Mouse (Mus musculus): ENCODE data around the gene Kcnh8. TPM values are rescaled to one million over a fixed set of nuclear protein-coding genes. Genes with fewer than 3 reads are reported as not detected.

The Kcnh8 gene
- under 1 TPM; 0.26 to 0.29 TPM for total RNA-seq (2021)
- long read RNA-seq, experiment 1, result 0 reads
- long read RNA-seq, experiment 2, full-length matches to known transcripts, result 1 of 1 reads
- long read RNA-seq, experiment 2, partial matches to known transcripts, result 0 of 1 reads
- long read RNA-seq, experiment 2, other reads (novel, unspliced or antisense), result 0 of 1 reads

- peak in 1 of 2 experiments; percentile 7 for DNase-seq (ENCODE audit: low spot score in 2 of 2)
Measured at GRCm38 (mm10) chr17:52602093-52602780, at the start of gene Kcnh8. Kcnh8 (plus strand) TSS chr17:52602709.

DNA sequence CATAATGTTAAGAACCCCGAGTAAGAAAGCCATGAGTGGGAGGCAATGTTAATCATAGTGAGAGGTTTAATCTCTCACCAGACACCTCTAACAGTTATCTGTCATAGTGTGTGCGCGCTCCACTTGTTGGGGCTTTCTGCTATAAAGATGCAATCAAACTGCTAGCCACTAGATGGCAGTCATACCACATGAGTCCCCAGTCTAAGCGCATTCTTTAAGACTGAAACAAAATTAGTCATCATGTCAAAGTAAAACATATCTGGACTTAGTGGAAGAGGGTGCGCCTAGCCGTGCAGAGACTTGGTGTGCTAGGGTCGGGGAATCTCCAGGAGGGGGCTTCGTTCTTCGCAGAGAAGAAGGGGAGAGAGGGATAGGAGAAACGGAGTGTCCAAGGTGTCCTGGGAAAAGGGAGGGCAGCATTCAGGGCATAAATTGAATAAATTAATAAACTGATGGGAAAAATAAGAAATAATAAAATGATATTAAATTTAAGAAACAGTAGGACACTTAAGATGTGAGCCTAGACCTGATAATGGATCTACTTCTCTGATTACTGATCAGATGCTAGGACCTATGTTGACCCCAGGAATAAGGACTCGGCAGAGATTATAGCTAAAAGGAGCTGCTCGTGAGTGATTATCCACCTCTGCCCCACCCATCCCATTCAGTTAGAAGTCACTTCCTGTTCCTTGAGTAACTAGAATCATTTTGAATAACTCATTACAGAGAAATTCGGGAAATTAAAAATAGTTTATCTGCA, 42.4 kb upstream of the Kcnh8 start:
- peak in 1 of 2 experiments; percentile 26 for DNase-seq (ENCODE audit: low spot score in 2 of 2)

DNA sequence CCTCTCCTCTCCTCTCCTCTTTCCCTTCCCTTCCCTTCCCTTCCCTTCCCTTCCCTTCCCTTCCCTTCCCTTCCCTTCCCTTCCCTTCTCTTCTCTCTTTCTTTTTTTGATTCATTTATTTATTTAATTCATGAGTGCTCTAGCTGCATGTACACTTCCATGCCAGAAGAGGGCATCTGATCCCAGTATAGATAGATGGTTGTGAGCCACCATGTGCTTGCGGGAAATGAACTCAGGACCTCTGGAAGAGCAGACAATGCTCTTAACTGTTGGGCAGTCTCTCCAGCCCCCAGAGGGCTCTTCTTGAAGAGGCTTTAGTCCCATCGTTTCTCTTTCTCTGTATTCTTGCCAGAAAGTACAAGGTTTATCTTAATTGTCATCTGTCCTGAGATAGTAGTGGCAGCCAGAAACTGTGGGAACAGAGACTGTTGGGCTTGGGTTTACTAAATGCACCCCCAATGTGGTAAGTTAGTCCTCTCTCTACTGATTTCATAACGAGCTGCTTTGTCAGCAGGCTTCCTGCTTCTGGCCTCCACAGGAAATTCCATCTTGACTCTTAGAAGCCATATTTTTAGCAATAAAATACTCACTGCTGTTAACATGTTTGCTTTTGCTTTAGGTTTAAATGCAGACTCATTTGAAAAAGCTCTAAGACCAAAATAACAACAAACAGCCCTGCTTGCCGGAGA, 36.9 kb upstream of the Kcnh8 start:
- DNase-seq (ENCODE audit: low spot score in 2 of 2), result no peak

GRCm38 (mm10) chr17:52569584-52570270, 32.8 kb upstream of the Kcnh8 start:
- no peak for DNase-seq (ENCODE audit: low spot score in 2 of 2)

DNA sequence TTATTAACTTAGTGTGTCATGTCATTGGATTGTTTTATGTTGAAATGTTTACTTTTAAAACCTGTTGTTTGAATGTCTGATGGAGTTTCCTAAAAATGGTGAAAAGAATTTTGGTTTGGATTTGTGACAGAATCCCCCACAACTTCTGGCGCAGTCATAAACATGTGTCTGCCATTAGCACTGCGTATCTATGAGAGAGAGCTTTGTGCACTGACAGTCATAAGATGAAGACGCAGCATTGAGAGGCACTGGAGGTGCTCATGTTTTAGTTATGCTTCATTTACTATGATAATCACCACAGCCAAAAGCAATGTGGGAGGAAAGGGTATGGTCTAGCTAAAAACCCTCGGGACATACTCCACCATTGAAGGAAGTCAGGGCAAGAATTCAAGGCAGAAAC, 30.3 kb upstream of the Kcnh8 start:
- DNase-seq (ENCODE audit: low spot score in 2 of 2), result no peak

GRCm38 (mm10) chr17:52591503-52592194, 10.9 kb upstream of the Kcnh8 start:
- DNase-seq (ENCODE audit: low spot score in 2 of 2), result no peak

GRCm38 (mm10) chr17:52599141-52599540, 3.4 kb upstream of the Kcnh8 start:
- DNase-seq (ENCODE audit: low spot score in 2 of 2), result no peak

- peak in 1 of 2 experiments; percentile 15 for DNase-seq (ENCODE audit: low spot score in 2 of 2)
Measured at GRCm38 (mm10) chr17:52600882-52601371, 1.6 kb upstream of the Kcnh8 start.

GRCm38 (mm10) chr17:52602781-52603170, 267 bp downstream of the Kcnh8 start:
- DNase-seq (ENCODE audit: low spot score in 2 of 2), result no peak

GRCm38 (mm10) chr17:52603411-52603810, 902 bp downstream of the Kcnh8 start:
- DNase-seq (ENCODE audit: low spot score in 2 of 2), result no peak

DNA sequence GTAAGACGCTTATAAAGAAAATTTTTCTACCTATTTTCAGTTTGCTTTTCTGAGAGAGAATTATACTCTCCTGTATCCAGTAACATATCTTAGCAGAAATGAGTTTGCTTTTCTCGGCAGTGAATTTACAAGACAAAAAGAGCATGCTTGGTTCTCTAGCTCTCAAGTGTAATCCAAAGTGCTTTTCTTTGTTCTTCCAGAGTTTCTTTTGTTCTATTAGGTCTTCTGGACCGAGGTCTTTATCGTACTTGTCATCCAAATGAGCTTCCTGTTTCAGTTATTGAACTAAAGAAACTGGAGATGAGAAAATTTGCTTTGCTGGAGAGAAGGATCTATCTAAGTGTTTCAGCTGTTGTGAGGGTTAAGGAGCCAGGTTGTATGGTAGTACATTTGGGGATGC, 8.9 kb downstream of the Kcnh8 start:
- no peak for DNase-seq (ENCODE audit: low spot score in 2 of 2)

GRCm38 (mm10) chr17:52649186-52649585, 46.7 kb downstream of the Kcnh8 start:
- no peak for DNase-seq (ENCODE audit: low spot score in 2 of 2)

- no peak for DNase-seq (ENCODE audit: low spot score in 2 of 2)
Measured at GRCm38 (mm10) chr17:52691988-52692387, 89.5 kb downstream of the Kcnh8 start.

DNA sequence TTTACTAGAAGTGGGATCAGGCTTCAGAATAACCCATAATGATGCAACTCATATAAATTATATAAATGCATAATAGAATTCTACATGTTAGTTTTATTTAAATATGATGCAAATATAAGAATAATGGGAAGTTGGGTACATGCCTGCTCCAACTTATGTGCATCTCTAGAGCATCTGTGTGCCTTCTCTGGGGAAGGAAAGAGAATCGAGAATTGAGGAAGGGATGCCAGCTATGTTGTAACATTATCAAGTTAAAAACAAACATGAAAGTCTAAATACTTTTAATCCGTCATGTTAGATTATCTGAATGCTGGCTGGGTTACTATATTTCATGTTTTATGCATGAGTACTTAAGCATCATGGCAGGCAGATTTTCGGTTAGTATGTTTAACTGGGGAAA, 99.4 kb downstream of the Kcnh8 start:
- DNase-seq (ENCODE audit: low spot score in 2 of 2), result no peak

DNA sequence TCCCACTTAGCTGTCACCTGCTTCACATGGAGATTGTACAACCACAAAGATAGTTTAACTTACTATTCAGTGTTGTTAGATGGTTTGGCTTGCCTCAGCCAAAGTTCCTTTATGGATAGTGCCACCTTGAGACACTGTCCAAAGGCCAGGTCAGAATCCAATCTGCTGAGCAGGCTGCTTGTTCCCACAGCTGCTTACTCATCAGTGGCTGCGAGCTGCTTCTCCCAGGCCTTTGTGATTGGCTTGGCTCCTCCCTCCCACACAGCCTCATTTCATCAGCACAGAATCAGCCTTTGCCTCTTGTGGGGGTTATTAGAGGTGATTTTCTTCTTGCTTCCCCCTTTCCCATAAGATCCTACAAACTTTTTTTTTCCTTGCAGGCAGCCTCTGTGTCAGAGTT, 109.8 kb downstream of the Kcnh8 start:
- DNase-seq (ENCODE audit: low spot score in 2 of 2), result no peak

DNA sequence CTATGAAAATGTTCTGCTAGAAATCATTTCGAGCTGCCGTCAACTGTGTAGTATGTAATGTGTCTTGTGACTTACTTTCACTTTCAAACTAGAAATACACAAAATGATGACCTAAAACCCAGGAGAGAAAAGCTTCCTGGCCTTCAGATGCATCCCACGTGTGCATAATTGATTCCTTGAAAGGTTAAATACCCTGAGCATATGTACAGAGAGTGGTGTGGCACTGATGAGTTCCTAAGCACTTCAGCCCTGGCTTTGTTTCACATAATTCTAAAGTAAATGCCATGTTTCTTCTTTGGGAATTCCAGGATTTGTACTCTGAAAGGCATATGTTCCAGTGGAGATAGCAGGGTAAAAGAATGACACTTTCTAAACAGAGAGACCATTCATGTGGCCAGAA, 119.7 kb downstream of the Kcnh8 start:
- no peak for DNase-seq (ENCODE audit: low spot score in 2 of 2)

- no peak for DNase-seq (ENCODE audit: low spot score in 2 of 2)
Measured at GRCm38 (mm10) chr17:52728806-52729205, 126.3 kb downstream of the Kcnh8 start.

DNA sequence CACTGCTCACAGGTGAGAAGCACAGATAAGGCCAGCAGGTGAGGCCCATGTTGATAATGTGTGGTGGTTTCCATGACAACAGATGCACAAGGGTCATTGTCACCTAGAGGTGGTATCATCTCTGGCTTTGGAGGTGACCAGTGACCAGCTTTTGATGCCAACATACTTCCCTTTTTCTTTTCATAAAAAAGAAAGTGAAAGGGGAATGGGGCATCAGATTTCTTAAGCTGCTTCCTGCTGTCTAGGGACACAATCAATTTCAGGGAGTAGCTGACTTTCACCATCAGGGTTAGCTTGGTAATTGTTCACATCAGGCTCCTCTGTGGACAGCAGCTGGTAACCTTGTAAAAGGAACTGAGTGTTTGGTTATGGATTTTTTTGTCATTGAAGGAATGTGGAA, 135.9 kb downstream of the Kcnh8 start:
- DNase-seq (ENCODE audit: low spot score in 2 of 2), result no peak

DNA sequence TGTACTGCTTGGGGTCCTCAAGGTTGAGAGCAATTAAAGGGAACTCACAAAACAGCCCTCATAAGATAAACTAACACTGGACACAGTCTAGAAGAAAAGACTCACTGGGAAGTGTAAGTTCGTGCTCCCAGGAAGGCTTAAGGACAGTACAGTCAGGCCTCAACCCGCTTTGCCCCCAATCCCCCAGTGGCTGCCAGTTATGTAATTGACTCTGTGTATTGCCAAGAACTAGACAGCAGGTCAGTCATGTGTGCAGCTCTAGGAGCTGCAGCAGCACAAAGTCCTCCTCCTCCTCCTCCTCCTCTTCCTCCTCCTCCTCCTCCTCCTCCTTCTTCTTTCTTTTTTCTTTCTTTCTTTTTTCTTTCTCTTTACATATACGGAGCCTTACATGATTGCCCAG, 185.6 kb downstream of the Kcnh8 start:
- DNase-seq (ENCODE audit: low spot score in 2 of 2), result no peak

- DNase-seq (ENCODE audit: low spot score in 2 of 2), result no peak
Measured at GRCm38 (mm10) chr17:52804463-52804862, 202.0 kb downstream of the Kcnh8 start.
